Mouse (Mus musculus): ENCODE results near the gene Serinc4. TPM values are rescaled to one million over a fixed set of nuclear protein-coding genes. Genes with fewer than 3 reads are reported as not detected.
"Not testable (repeated sequence)": the region's sequence is repeated elsewhere in the genome, so short reads cannot be mapped to it uniquely, and the experiment has no call there.

The Serinc4 gene
- not detected for total RNA-seq (2022)

DNA sequence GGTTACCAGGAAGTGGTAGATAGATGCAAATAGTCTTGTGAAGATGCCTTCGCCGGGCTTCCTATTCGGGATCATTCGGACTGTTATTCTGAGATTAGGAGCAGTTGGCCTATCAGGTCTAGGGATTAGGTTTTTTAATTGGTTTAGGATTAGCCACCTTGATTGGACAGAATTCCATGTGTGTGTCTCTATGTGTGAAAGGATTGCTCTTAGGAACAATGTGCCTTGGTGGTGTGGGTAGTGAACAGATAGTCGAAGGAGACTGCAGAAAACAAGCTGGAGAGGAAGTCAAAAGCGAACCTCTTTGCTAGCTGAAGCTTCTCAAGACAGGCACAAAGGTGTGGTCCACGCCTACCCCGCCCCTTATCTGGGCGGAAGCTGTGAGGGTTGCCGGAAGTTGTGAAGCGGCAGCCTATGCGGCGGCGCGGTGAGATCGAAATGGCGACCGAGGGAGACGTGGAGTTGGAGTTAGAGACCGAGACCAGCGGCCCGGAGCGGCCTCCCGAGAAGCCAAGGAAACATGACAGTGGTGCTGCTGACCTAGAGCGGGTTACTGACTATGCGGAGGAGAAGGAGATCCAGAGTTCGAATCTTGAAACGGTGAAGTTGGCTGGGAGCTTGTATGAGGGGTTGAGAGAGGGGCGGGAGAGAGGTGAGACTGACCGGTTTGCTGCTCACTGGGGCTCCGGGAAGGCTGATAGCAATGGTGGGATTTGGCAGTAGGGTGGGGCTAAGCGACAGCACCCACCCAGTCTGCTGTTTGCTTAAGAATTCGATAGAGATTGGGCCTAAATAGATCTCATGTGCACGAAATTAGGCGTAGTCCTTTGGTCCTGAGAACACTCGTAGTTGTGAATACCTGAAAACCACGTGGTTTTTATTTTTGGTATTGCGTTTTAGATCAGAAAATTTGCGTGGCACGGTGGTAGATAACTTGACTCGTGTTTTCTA is at the start of gene Serinc4:
Gene Serinc4 (minus strand): TSS at position 90 of the 951 bp plus-strand sequence.
- DNase-seq (ENCODE audit: low spot score in 2 of 2): peak; percentile 55 to 68

DNA sequence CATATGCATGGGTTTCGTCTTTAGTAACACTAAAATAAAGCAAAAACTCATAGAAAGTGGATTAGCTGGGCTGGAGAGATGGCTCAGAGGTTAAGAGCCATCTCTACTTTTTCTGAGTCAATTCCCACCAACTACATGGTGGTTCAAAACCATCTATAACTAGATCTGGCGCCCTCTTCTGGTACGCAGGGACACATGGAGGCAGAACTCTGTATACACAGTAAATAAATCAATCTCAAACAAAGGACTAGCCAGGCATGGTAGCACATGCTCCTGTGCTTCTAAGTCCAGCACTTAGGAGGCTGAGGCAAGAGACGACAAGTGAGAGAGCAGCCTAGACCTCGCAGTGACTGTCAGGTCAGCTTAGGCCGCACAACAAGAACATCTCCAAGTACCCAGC is 45.0 kb upstream of the Serinc4 start:
- not testable (repeated sequence) for DNase-seq (ENCODE audit: low spot score in 2 of 2)

DNA sequence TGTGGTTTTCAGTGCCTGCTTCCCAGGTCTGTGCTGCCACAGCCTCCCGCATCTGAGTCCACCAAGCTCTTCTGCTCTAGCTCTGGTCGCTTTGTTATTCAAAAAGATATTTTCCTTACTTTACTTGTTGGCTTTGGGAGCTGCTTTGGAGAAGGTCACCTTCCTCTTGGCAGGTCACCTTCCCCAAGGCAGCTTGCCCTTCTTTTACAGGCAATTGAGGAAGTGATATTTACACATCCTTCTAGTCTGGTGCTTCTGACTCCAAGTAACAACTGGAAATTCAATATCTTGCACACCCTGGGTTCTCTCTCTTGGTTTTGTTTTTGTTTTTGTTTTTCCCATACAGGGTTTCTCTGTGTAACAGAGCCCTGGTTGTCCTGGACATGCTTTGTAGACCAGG is 27.8 kb upstream of the Serinc4 start:
- DNase-seq (ENCODE audit: low spot score in 2 of 2): not testable (repeated sequence)

DNA sequence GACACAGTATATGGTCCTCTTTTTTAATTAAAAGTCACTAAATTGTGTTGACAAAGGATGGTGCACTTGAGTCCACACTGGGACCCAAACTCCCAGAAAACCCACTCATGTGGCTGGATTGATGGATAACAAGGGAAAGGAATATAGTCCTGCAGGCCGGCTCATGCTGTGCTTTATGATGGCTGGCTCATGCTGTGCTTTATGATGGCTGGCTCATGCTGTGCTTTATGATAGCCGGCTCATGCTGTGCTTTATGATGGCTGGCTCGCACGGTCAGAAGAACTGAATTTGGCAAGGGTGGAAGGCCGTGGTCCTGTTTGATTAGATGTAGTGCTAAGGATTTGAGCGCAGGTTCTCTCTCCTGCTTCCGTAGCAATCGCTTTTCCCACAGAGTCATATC is 27.0 kb upstream of the Serinc4 start:
- no peak for DNase-seq (ENCODE audit: low spot score in 2 of 2)

DNA sequence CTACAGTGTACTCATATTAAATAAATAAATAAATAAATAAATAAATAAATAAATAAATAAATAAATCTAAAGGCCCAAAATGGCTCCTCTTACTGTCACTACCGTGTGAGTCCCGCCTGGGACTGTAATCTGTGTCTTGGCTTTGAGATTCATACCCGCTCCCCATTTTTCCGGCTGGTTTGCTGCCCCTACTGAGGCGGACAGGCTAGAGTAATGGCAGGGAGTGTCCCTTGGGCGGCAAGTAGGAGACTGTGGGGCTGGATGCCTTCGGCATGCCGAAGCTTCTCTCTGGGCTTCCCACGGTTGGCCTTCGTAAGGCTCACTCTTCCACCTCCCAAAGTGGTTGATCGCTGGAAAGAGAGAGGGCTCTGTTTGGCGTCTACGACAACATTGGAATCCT is 24.3 kb upstream of the Serinc4 start:
- not testable (repeated sequence) for DNase-seq (ENCODE audit: low spot score in 2 of 2)

DNA sequence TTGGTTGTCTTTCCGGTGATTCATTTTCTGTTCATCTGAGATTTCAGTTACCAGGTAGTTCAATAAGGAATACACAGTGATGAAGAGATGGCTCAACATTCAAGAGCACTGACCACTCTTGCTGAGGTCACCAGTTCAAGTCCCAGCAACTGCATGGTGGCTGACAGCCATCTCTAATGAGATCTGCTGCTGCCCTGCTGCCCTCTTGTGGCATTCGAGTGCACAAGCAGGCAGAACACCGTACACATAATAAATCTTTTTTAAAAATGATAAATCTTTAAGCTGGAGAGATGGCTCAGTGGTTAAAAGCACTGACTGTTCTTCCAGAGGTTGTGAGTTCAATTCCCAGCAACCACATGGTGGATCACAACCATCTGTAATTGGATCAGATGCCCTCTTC is 23.9 kb upstream of the Serinc4 start:
- DNase-seq (ENCODE audit: low spot score in 2 of 2): no peak

DNA sequence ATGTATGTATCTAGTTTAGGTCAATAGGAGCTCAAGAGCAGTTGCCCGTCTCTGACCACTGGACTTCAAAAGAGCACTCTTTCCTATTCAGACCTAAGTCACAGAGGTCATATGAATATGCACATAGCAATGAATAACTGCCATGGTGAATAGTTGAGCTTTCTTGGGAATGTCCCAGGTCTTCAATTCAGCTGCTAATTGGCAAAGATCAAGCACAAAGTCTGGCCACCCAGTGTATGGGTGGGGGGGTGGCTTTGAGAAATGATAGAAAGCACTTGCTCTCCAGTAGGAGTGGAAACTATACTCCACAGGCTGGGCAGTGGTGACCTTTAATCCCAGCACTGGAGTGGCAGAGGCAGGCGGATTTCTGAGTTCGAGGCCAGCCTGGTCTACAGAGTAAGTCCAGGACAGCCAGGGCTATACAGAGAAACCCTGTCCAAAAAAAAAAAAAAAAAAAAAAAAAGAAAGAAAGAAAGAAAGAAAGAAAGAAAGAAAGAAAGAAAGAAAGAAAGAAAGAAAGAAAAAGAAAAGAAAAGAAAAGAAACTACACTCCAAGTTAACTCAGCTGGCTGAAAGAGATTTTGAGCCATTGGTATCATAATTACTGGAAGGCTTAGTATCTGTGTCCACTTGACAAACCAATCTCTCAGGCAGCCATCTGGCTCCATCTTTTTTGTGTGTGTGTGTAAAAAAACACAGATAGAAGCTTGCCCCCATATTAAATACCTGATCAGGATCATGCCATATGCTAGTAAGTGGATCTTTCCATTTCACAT is 21.1 kb upstream of the Serinc4 start:
- no peak for DNase-seq (ENCODE audit: low spot score in 2 of 2)

DNA sequence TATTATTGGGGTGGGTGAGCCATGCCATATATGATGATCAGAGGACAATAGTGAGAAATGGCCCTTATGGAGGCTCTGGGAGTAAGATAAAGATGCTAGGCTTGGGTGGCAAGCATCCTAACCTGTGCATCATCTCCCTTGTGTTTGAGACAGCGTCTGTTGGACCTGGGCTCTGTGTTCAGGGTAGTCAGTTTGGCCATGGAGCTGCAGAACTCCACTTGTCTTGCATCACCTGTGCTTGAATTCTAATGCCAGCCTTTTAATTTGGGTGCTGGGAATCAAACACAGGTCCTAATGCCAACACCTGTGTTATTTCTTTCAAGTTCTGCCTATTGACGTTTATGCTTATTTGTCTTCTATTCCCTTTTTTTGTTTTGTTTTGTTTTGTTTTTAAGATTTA is 18.7 kb upstream of the Serinc4 start:
- not testable (repeated sequence) for DNase-seq (ENCODE audit: low spot score in 2 of 2)

DNA sequence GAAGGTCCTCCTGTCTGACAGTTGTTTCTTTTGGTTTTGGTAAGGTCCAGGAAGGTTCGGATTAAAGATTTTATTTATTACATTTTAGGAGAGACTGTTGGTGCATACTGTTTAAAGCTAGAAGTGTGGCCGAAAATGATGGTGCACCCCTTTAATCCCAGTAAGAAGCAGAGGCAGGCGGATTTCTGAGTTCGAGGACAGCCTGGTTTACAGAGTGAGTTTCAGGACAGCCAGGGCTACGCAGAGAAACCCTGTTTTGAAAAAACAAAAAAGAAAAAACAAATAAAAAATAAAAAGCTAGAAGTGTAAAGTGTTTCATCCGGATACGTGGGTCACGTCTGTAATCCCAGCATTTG is 17.6 kb upstream of the Serinc4 start:
- DNase-seq (ENCODE audit: low spot score in 2 of 2): no peak

DNA sequence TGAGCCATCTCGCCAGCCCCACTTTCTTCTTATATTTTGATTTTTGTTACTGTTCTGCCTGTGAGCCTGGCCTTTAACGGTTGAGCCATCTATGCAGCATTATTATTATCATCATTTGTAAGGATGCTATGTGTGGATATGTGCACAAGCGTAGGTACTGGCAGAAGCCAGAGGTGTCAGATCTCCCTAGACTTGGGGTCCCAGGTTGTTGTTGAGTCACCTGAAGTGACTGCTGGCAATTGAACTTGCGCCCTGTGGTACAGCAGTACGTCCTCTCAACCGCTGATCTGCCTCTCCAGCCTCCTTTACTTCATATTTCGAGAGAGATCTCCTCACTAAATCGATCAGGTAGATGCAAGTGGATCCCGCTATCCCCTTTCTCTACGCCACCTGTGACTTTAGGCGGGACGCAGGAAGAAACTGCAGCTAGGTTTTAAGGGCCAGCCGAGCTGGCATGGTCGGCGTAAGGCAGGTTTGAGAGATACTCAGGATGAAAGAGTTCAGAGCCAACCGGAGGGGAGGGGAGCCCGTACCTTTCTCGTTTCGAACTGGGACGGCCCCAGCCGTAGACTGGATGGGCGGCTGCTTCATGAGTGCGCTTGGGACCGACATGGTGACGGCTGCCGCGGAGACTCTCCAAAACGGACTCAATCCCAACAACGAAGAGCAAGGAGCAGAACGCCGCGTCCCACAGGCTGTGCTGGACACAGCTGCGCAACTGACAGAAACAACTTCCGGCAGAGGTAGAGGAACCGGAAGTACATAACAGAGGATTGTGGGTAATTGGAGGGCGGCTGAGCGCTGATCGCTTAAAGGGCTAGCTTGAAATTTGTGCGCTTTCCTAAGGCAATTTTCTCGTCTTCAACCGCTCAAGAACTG is 17.0 kb upstream of the Serinc4 start, which contains the start of gene Mfap1b:
Gene Mfap1b (minus strand): TSS at position 767 of the 879 bp plus-strand sequence.
- peak; percentile 62 to 67 for DNase-seq (ENCODE audit: low spot score in 2 of 2)

DNA sequence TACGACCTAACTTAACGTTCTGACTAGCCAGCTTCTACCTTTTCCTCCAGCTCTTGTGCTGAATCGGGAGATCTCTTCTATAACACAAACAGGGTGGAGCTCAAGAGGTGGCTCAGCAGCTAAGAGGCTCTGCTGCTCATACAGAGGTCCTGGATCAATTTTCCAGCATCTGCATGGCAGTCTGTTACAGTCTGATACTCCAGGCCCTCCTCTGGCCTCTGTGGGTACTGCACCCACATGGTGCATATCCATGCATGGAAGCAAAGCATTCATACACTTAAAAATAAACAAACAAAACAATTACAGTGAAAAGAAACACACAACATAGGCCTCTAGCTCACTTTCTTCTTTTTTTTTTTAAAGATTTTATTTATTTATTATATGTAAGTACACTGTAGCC is 16.2 kb upstream of the Serinc4 start:
- not testable (repeated sequence) for DNase-seq (ENCODE audit: low spot score in 2 of 2)

DNA sequence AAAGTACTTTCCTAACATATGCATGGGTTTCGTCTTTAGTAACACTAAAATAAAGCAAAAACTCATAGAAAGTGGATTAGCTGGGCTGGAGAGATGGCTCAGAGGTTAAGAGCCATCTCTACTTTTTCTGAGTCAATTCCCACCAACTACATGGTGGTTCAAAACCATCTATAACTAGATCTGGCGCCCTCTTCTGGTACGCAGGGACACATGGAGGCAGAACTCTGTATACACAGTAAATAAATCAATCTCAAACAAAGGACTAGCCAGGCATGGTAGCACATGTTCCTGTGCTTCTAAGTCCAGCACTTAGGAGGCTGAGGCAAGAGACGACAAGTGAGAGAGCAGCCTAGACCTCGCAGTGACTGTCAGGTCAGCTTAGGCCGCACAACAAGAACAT is 12.4 kb upstream of the Serinc4 start:
- DNase-seq (ENCODE audit: low spot score in 2 of 2): not testable (repeated sequence)

DNA sequence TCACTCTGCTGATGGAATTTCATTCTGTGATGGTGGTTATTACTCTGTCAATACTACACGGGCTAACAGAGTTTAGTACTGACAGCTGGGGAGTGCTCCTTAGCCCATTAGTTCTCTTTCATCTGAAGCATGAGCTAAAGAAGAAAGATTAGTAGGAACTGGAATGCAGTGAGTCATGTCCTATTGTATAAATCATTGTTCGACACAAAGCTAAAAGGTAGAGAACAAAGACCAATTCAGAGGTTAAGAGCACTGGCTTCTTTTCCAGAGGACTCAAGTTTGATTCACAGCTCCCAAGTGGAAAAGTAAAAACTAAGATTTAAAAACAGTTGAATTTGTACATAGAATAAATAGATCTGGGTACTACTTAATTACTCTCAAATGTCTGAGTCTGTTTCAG is 3.5 kb upstream of the Serinc4 start:
- no peak for DNase-seq (ENCODE audit: low spot score in 2 of 2)

DNA sequence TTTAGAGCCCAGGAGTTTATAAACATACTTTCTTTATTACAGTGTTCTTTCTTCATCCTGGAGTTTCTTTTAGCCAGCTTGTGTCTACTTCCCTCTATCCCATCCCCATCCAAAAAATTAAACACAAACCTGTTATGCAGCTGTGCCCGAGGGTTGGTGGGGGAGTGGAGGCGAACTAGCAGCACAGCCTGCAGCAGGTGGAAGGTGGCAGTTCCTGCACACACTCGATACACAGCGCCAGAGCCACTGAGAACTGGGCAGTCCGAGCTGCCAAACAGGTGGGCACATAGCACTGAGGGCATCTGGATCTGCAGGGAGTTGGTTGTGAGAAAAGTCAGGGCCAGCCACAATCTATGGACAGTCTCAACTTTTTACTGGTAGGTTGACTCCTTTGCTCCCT is 1.0 kb downstream of the Serinc4 start:
- no peak for DNase-seq (ENCODE audit: low spot score in 2 of 2)

DNA sequence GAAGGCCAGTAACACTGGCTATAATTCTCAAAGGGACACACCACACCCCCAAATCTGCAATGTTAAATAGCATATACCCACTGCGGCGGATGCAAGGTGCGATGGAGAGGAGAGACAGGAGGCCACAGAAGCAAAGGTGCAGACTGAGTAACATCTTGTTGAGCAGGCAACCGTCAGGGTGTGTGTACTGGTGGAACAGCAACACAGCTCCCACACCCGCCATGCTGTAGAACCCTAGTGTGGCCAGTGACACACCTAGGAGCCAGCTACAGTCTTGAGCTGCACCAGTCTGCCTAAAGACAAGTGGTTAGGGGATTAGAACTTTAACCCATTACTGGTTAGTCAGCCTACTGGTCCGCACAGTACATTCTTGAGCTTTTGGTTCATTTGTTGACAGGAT is 2.7 kb downstream of the Serinc4 start:
- no peak for DNase-seq (ENCODE audit: low spot score in 2 of 2)

DNA sequence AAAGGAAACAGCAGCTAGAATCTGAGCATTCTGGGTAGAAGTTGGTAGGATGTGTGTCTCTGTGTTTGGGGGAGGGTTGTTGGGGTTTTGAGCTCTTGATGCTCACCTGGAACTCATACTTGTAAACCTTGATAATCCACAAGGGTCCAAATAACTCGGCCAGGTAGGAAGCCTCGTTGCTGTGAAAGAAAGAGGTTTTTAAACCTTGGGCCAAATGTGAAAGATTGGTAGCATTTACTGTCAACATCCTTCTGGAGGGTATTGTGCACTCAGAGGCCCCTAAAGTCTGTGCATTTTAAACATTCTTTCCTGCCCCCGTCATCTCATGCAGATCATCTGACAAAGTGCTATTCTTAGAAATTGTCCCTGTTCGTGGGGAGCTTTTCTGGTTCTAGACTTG is 3.6 kb downstream of the Serinc4 start, which contains the start of gene Hypk:
Gene Hypk (plus strand): TSS at position 301 of the 400 bp plus-strand sequence.
- no peak for DNase-seq (ENCODE audit: low spot score in 2 of 2)

DNA sequence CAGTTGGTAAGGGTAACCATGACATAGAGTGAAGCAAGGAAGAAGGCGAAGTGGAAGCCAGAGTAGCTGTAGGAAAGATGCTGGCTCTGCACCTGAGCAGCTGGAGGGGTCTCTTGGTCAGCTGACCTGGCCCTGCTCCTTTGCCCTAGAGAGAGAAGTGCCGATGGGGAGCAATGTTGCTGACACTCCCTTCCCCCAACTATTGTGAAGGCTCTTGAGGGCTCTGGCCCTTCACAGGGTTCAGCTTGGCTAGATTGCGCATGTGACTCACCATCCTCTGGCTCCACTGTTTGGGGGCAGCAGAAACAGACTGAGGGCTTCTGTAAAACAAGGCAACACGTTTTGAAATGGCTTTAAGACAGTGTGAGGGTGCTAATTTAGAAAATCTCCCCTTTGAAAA is 4.2 kb downstream of the Serinc4 start:
- no peak for DNase-seq (ENCODE audit: low spot score in 2 of 2)

DNA sequence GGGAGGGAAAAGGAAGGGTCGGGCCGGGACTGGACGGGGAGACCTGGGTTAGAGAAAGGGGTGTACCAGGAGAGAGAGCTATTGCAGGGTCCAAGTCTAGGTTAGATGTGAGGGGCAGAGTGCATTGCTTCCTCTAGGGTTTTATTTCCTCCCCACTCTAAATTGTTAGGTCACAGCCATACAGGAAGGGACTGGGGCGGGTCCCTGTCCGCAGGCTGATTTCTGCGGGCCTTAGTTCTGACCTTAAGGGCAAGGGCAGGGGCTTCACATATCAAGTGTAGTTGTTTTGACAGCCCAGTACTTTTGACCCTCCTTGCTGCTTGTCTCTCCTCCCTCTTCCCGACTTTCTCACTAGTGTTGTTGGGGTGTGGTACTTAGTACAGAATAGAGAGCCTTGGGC is 6.5 kb downstream of the Serinc4 start:
- no peak for DNase-seq (ENCODE audit: low spot score in 2 of 2)

DNA sequence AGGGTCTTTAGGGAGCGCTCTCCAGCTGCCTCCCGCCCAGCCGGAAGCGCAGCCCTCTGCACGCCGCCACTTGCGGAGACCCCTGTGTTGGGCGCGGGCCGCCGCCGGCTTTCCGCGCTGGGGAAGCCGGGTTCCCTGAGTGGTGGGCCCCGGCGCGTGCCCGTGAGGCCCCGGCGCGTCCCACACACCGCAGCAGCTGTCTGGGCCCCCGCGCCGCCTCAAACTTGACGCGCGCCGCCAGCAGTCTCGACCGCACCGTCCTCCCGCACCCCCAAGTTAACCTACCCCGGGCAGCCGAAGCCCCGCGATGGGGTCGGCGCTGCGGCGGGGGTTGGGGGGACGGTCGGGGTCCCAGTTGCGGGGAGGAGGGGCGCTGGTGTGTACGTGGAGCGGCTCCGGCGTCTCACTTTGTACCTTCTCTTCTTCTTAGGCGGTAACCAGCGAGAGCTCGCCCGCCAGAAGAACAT is 7.0 kb downstream of the Serinc4 start:
- DNase-seq (ENCODE audit: low spot score in 2 of 2): no peak

DNA sequence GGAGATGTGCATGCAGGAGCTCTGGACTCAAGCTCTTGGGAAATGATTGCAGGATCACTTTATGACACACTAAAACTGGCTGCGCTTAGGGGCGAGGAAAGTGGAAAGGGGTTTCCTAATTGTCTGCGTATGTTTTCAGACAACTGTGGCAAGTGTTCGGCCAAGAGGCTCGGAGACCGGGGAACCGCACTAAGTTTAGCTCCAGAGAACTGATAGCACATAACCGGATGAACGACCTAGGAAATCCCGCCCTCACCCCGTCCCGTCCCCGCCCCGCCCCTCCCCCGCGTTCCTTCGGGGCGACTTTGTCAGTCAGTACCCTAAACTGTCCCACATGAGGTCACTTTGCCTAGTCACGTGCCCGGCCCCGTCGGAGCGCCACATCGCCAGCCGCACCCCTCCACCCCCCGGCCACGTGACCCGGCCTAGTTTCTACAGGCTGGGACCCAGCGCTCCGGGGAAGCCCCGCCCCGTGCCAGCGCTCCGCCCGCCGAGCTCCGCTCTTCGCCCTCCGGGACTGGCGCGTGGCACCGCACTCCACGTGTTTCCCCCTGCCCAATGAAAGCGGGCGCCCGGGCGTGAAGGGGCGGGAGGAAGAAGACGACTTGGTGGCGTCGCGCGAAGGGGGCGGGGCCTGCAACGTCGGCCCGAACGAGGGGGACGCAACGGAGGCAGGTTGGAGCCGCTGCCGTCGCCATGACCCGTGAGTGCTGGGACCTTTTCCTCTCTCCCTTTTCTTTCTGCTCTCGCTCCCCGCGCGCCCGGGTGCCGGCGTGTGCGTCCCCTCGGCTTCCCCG is 7.6 kb downstream of the Serinc4 start, which contains the start of gene Serf2:
Gene Serf2 (plus strand): TSS at position 457 of the 797 bp plus-strand sequence.
- DNase-seq (ENCODE audit: low spot score in 2 of 2): peak; percentile 100

All from gastrocnemius, adult 8-10 months (tissue).